Mouse (Mus musculus): ENCODE results near the gene Urah. TPM values are rescaled to one million over a fixed set of nuclear protein-coding genes. Genes with fewer than 3 reads are reported as not detected.

The Urah gene
- polyA plus RNA-seq, 1 experiment = 15.9 TPM

DNA sequence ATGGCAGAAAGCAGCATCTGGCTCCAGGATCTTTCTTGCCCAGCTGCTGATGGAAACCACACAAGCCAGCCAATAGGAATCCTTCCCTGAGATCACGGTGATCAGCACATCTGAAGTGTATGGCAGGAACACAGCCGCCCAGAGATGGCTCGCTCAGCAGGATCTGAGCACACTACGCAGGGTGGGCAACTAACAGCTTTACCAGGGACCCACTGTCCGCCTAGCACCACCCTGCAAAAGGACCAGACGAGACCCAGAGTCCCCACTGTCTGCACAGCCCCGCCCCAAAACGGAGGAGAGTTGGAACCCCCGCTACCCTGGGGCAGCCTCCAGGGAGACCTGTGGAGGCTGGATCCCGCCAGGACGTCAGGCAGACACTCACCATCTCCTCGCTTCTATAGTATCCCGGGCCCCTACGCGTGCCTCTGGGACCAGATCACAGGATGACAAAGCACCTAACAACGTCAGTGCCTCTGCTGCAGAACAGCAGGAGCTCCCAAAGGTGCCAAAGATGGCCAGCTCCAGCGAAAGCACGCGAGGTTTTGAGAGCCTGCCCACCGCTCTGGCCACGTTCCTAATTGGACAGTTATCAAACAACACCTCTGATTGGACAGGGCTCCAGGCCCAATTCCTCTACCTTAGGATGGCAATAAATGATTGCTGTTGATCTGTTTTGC lies 13.0 kb upstream of the Urah start, which contains the start of gene Zfp941:
TSS of gene Zfp941 (minus strand) at position 526 of the 677 bp plus-strand sequence.
- no peaks in the 10 kb centered on the region for H3K36me3 ChIP-seq (ENCODE audit: control insufficient read depth, insufficient read depth, low read length)
- 6% methylated on average over 21 of the region's 21 CpGs for WGBS
- no peak for DNase-seq
- H3K4me1 ChIP-seq (replicated peaks; ENCODE audit: control insufficient read depth, insufficient read depth, low read length) = no peaks in the 10 kb centered on the region; the same call in 1 of the 2 replicates
- no peaks in the 10 kb centered on the region; the same call in 1 of the 2 replicates for H3K27me3 ChIP-seq (ENCODE audit: control insufficient read depth, insufficient read depth, low read length)
- peak within 1 kb of the TSS; percentile 24; the same call in 1 of the 2 replicates for H3K4me3 ChIP-seq (ENCODE audit: control insufficient read depth, insufficient read depth, low read length)
- H3K27ac ChIP-seq (ENCODE audit: control insufficient read depth, insufficient read depth, low read length) = no peak within 1 kb of the TSS
- TF ChIP-seq POLR2A (IDR thresholded peaks at IDR 0.05; ENCODE audit: control insufficient read depth, extremely low read depth, insufficient read depth, low read length, poor library complexity) = no peak
- no peak for TF ChIP-seq CTCF (IDR thresholded peaks at IDR 0.05; ENCODE audit: borderline replicate concordance, control insufficient read depth, extremely low read depth, insufficient read depth, low read length, poor library complexity)

DNA sequence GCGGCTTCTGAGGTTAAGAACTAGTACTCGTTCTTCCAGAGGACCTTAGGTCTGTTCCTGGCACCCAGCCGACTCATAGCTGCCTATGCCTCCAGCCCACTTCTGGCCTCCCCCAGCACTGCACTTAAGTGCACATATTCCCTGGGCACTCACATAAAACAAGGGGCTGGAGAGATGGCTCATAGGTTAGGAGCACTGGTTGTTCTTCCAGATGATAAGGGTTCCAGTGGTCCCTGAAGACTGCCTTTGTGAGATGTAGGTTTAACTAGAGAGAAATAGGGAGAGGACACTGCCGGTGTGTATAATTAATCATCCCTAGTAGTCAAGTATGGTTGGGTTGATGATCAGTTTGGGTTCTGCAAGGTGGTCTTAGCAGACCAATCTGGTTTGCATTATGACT lies 12.1 kb upstream of the Urah start:
- no peak overlapping the region for H3K27ac ChIP-seq (ENCODE audit: control insufficient read depth, insufficient read depth, low read length)
- no peaks in the 10 kb centered on the region; the same call in 1 of the 2 replicates for H3K4me1 ChIP-seq (replicated peaks; ENCODE audit: control insufficient read depth, insufficient read depth, low read length)
- no peak for DNase-seq
- no peaks in the 10 kb centered on the region for H3K36me3 ChIP-seq (ENCODE audit: control insufficient read depth, insufficient read depth, low read length)
- H3K4me3 ChIP-seq (ENCODE audit: control insufficient read depth, insufficient read depth, low read length) = no peak overlapping the region
- WGBS = 95% methylated on average over 4 of the region's 4 CpGs
- TF ChIP-seq POLR2A (IDR thresholded peaks at IDR 0.05; ENCODE audit: control insufficient read depth, extremely low read depth, insufficient read depth, low read length, poor library complexity) (no peak), CTCF (IDR thresholded peaks at IDR 0.05; ENCODE audit: borderline replicate concordance, control insufficient read depth, extremely low read depth, insufficient read depth, low read length, poor library complexity) (no peak)
- no peaks in the 10 kb centered on the region; the same call in 1 of the 2 replicates for H3K27me3 ChIP-seq (ENCODE audit: control insufficient read depth, insufficient read depth, low read length)

GRCm38 (mm10) chr7:140828171-140828881 lies 6.5 kb upstream of the Urah start:
- Histone ChIP-seq H3K27ac (ENCODE audit: control insufficient read depth, insufficient read depth, low read length) (no peak overlapping the region), H3K4me1 (replicated peaks; ENCODE audit: control insufficient read depth, insufficient read depth, low read length) (no peaks in the 10 kb centered on the region), H3K4me3 (ENCODE audit: control insufficient read depth, insufficient read depth, low read length) (no peak overlapping the region), H3K36me3 (ENCODE audit: control insufficient read depth, insufficient read depth, low read length) (no peaks in the 10 kb centered on the region), H3K27me3 (ENCODE audit: control insufficient read depth, insufficient read depth, low read length) (no peaks in the 10 kb centered on the region)
- TF ChIP-seq CTCF (IDR thresholded peaks at IDR 0.05; ENCODE audit: borderline replicate concordance, control insufficient read depth, extremely low read depth, insufficient read depth, low read length, poor library complexity) = no peak
- 26% methylated on average over 8 of the region's 8 CpGs for WGBS
- DNase-seq = no peak

- WGBS = 68% methylated on average over 6 of the region's 6 CpGs
- Histone ChIP-seq H3K27me3 (ENCODE audit: control insufficient read depth, insufficient read depth, low read length) (no peaks in the 10 kb centered on the region), H3K36me3 (ENCODE audit: control insufficient read depth, insufficient read depth, low read length) (no peaks in the 10 kb centered on the region), H3K27ac (ENCODE audit: control insufficient read depth, insufficient read depth, low read length) (no peak overlapping the region), H3K4me3 (ENCODE audit: control insufficient read depth, insufficient read depth, low read length) (no peak overlapping the region), H3K4me1 (replicated peaks; ENCODE audit: control insufficient read depth, insufficient read depth, low read length) (no peaks in the 10 kb centered on the region)
- DNase-seq = no peak
- TF ChIP-seq CTCF (IDR thresholded peaks at IDR 0.05; ENCODE audit: borderline replicate concordance, control insufficient read depth, extremely low read depth, insufficient read depth, low read length, poor library complexity) (no peak), POLR2A (IDR thresholded peaks at IDR 0.05; ENCODE audit: control insufficient read depth, extremely low read depth, insufficient read depth, low read length, poor library complexity) (no peak)
Measured at GRCm38 (mm10) chr7:140831447-140831846, 3.4 kb upstream of the Urah start.

- H3K4me1 ChIP-seq (replicated peaks; ENCODE audit: control insufficient read depth, insufficient read depth, low read length) = no peaks in the 10 kb centered on the region
- 89% methylated on average over 4 of the region's 4 CpGs for WGBS
- no peak overlapping the region for H3K4me3 ChIP-seq (ENCODE audit: control insufficient read depth, insufficient read depth, low read length)
- TF ChIP-seq CTCF (IDR thresholded peaks at IDR 0.05; ENCODE audit: borderline replicate concordance, control insufficient read depth, extremely low read depth, insufficient read depth, low read length, poor library complexity) = no peak
- no peak for TF ChIP-seq POLR2A (IDR thresholded peaks at IDR 0.05; ENCODE audit: control insufficient read depth, extremely low read depth, insufficient read depth, low read length, poor library complexity)
- no peaks in the 10 kb centered on the region for H3K27me3 ChIP-seq (ENCODE audit: control insufficient read depth, insufficient read depth, low read length)
- H3K36me3 ChIP-seq (ENCODE audit: control insufficient read depth, insufficient read depth, low read length) = no peaks in the 10 kb centered on the region
- DNase-seq = no peak
- no peak overlapping the region for H3K27ac ChIP-seq (ENCODE audit: control insufficient read depth, insufficient read depth, low read length)
Measured at GRCm38 (mm10) chr7:140833341-140833740, 1.5 kb upstream of the Urah start.

DNA sequence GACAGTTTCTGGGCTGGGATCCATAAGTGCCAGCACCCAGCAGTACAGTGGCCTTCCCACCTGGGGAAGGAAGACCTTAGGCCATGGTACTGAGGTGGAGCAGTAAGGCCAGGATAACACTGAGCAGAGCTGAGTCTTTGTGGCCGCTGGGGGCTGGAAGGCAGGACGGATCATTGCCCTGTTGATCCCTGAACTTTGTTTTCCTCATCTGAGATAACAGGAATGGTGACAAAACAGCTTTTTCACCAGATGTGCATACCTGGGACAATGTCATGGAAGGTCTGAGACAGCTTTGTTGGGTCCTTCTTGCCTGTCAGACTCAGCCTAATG lies 905 bp downstream of the Urah start:
- Histone ChIP-seq H3K4me1 (replicated peaks; ENCODE audit: control insufficient read depth, insufficient read depth, low read length) (no peaks in the 10 kb centered on the region), H3K27me3 (ENCODE audit: control insufficient read depth, insufficient read depth, low read length) (no peaks in the 10 kb centered on the region), H3K4me3 (ENCODE audit: control insufficient read depth, insufficient read depth, low read length) (no peak overlapping the region), H3K27ac (ENCODE audit: control insufficient read depth, insufficient read depth, low read length) (no peak overlapping the region), H3K36me3 (ENCODE audit: control insufficient read depth, insufficient read depth, low read length) (no peaks in the 10 kb centered on the region)
- TF ChIP-seq POLR2A (IDR thresholded peaks at IDR 0.05; ENCODE audit: control insufficient read depth, extremely low read depth, insufficient read depth, low read length, poor library complexity) = no peak
- no peak for TF ChIP-seq CTCF (IDR thresholded peaks at IDR 0.05; ENCODE audit: borderline replicate concordance, control insufficient read depth, extremely low read depth, insufficient read depth, low read length, poor library complexity)
- DNase-seq = no peak
- 90% methylated on average over 2 of the region's 2 CpGs for WGBS
